Mouse (Mus musculus) hindbrain, embryonic 11.5 days (tissue): ENCODE data around the gene Hspb2. TPM values are rescaled to one million over a fixed set of nuclear protein-coding genes. Genes with fewer than 3 reads are reported as not detected.

Source experiments
- ATAC-seq: fragments of 200-750 bp; cut with Nextera tagmentation; 2 replicates; pipeline ENCODE4 v1.8.0; 2017; ENCODE audit warnings: mild to moderate bottlenecking, moderate TSS enrichment, moderate library complexity; ENCODE audit not compliant: low FRiP score
- DNase-seq: peaks from one replicate; pipeline ENCODE4 v3.0.0-alpha.2; 2015; ENCODE audit warnings: low spot score
- H3K27ac ChIP-seq: fragments of 300-500 bp; sonication (generic); 2 replicates; pipeline ENCODE4 v1.5.1; 2014; ENCODE audit warnings: mild to moderate bottlenecking, low read depth, low read length
- H3K27me3 ChIP-seq: fragments of 300-500 bp; sonication (generic); 2 replicates; pipeline ENCODE4 v1.6.1; 2014; ENCODE audit warnings: mild to moderate bottlenecking, low read length, moderate library complexity, mixed read lengths; ENCODE audit not compliant: control insufficient read depth, insufficient read depth
- H3K36me3 ChIP-seq: fragments of 300-500 bp; sonication (generic); 2 replicates; pipeline ENCODE4 v1.6.1; 2014; ENCODE audit warnings: mild to moderate bottlenecking, low read length, moderate library complexity, mixed read lengths; ENCODE audit not compliant: control insufficient read depth, insufficient read depth
- H3K4me1 ChIP-seq: fragments of 300-500 bp; sonication (generic); replicated peaks from 2 replicates; pipeline ENCODE4 v1.6.1; 2014; ENCODE audit warnings: low read length, mixed read lengths; ENCODE audit not compliant: control insufficient read depth, insufficient read depth
- H3K4me2 ChIP-seq: fragments of 300-500 bp; sonication (generic); replicated peaks from 2 replicates; pipeline ENCODE4 v1.6.1; 2014; ENCODE audit warnings: mild to moderate bottlenecking, low read depth, low read length
- H3K4me3 ChIP-seq: fragments of 300-500 bp; sonication (generic); 2 replicates; pipeline ENCODE4 v1.5.1; 2014; ENCODE audit warnings: low read depth, low read length
- H3K9ac ChIP-seq: fragments of 300-500 bp; sonication (generic); 2 replicates; pipeline ENCODE4 v1.6.1; 2014; ENCODE audit warnings: low read depth, low read length
- H3K9me3 ChIP-seq: fragments of 300-500 bp; sonication (generic); 2 replicates; pipeline ENCODE4 v1.6.1; 2016; ENCODE audit warnings: low read length; ENCODE audit not compliant: control insufficient read depth
- WGBS: fragments of 180-500 bp; shearing (Covaris S2); extraction: QIAGEN DNeasy Blood & Tissue Kit; methylation state at CpG from one replicate; pipeline ENCODE4 v1.1.7; 2014; 5-methylcytosine and 5-hydroxymethylcytosine counted together
- polyA plus RNA-seq: library from polyadenylated mRNA; unstranded; fragments of >200 nt; fragmentation: Nextera tagmentation; extraction: Ambion mirVana; gene quantifications from 2 replicates; pipeline ENCODE4 v1.2.1, GENCODE M21; 2014

Hspb2 gene
- polyA plus RNA-seq = 1.9 and 2.4 TPM in 2 replicates

- Histone ChIP-seq H3K4me1 (no peaks in the 10 kb centered on the region), H3K27me3 (no peaks in the 10 kb centered on the region), H3K9ac (no peak within 1 kb of the TSS), H3K36me3 (no peaks in the 10 kb centered on the region), H3K27ac (no peak within 1 kb of the TSS), H3K9me3 (no peaks in the 10 kb centered on the region), H3K4me3 (no peak within 1 kb of the TSS), H3K4me2 (no peak within 1 kb of the TSS)
- 71% methylated on average over 14 of the region's 14 CpGs for WGBS
- no peak for ATAC-seq
- no peak for DNase-seq
Measured at GRCm38 (mm10) chr9:50752054-50752602, at the start of gene Hspb2. Gene Hspb2 (minus strand): TSS chr9:50752354.

- H3K4me1 ChIP-seq = no peaks in the 10 kb centered on the region
- no peaks in the 10 kb centered on the region for H3K9me3 ChIP-seq
- WGBS = 65% methylated on average over 2 of the region's 2 CpGs
- H3K4me2 ChIP-seq = no peak overlapping the region
- peak; percentile 57 for DNase-seq
- H3K4me3 ChIP-seq = no peak overlapping the region
- H3K36me3 ChIP-seq = no peaks in the 10 kb centered on the region
- H3K27me3 ChIP-seq = no peaks in the 10 kb centered on the region
- H3K9ac ChIP-seq = no peak overlapping the region
- no peak for ATAC-seq
- H3K27ac ChIP-seq = no peak overlapping the region
Measured at GRCm38 (mm10) chr9:50800985-50801384, 48.8 kb upstream of the Hspb2 start.

- Histone ChIP-seq H3K27me3 (no peaks in the 10 kb centered on the region), H3K36me3 (no peaks in the 10 kb centered on the region), H3K9me3 (no peaks in the 10 kb centered on the region), H3K4me1 (no peaks in the 10 kb centered on the region), H3K4me2 (no peak overlapping the region), H3K9ac (no peak overlapping the region), H3K27ac (no peak overlapping the region), H3K4me3 (no peak overlapping the region)
- ATAC-seq (no peak), DNase-seq (no peak)
- WGBS = 91% methylated on average over 5 of the region's 5 CpGs
Measured at GRCm38 (mm10) chr9:50798368-50798767, 46.2 kb upstream of the Hspb2 start.

- WGBS = 96% methylated on average over 7 of the region's 7 CpGs
- no peak for DNase-seq
- Histone ChIP-seq H3K4me2 (no peak overlapping the region), H3K4me3 (no peak overlapping the region), H3K9ac (no peak overlapping the region), H3K36me3 (0 out of 2 replicates have a peak, but pooled peaks cover 1% of the 10 kb centered on the region), H3K4me1 (no peaks in the 10 kb centered on the region), H3K27ac (no peak overlapping the region), H3K27me3 (no peaks in the 10 kb centered on the region), H3K9me3 (no peaks in the 10 kb centered on the region)
- ATAC-seq = no peak
Measured at GRCm38 (mm10) chr9:50797641-50798040, 45.5 kb upstream of the Hspb2 start.

GRCm38 (mm10) chr9:50796776-50797175, 44.6 kb upstream of the Hspb2 start:
- H3K9ac ChIP-seq = no peak overlapping the region
- H3K27ac ChIP-seq = no peak overlapping the region
- no peak overlapping the region for H3K4me2 ChIP-seq
- DNase-seq (no peak), ATAC-seq (no peak)
- H3K27me3 ChIP-seq = no peaks in the 10 kb centered on the region
- H3K4me3 ChIP-seq = no peak overlapping the region
- peaks cover 2% of the 10 kb centered on the region; the same call in 1 of the 2 replicates for H3K36me3 ChIP-seq
- H3K9me3 ChIP-seq = no peaks in the 10 kb centered on the region
- no peaks in the 10 kb centered on the region for H3K4me1 ChIP-seq
- WGBS = 93% methylated on average over 8 of the region's 8 CpGs

GRCm38 (mm10) chr9:50795266-50795665, 43.1 kb upstream of the Hspb2 start:
- Histone ChIP-seq H3K27ac (no peak overlapping the region), H3K4me1 (no peaks in the 10 kb centered on the region), H3K4me2 (no peak overlapping the region), H3K9me3 (no peaks in the 10 kb centered on the region), H3K4me3 (no peak overlapping the region), H3K36me3 (peaks cover 5% of the 10 kb centered on the region; the same call in 1 of the 2 replicates), H3K9ac (no peak overlapping the region), H3K27me3 (no peaks in the 10 kb centered on the region)
- no peak for DNase-seq
- no peak for ATAC-seq
- 92% methylated on average over 3 of the region's 3 CpGs for WGBS

- 80% methylated on average over 2 of the region's 2 CpGs for WGBS
- Histone ChIP-seq H3K4me1 (no peaks in the 10 kb centered on the region), H3K4me2 (no peak overlapping the region), H3K27me3 (no peaks in the 10 kb centered on the region), H3K27ac (no peak overlapping the region), H3K9ac (no peak overlapping the region), H3K36me3 (peaks cover 4% of the 10 kb centered on the region), H3K9me3 (no peaks in the 10 kb centered on the region), H3K4me3 (no peak overlapping the region)
- DNase-seq (peak; percentile 56), ATAC-seq (no peak)
Measured at GRCm38 (mm10) chr9:50782155-50782554, 30.0 kb upstream of the Hspb2 start.

GRCm38 (mm10) chr9:50776162-50776760, 24.1 kb upstream of the Hspb2 start:
- H3K27ac ChIP-seq = no peak overlapping the region
- H3K27me3 ChIP-seq = no peaks in the 10 kb centered on the region
- H3K9ac ChIP-seq = peak overlapping the region; percentile 71
- no peaks in the 10 kb centered on the region for H3K9me3 ChIP-seq
- no peak for DNase-seq
- 78% methylated on average over 11 of the region's 11 CpGs for WGBS
- H3K4me3 ChIP-seq = peak overlapping the region; percentile 70
- ATAC-seq = no peak
- H3K4me1 ChIP-seq = 0 out of 2 replicates have a peak, but pooled peaks cover 2% of the 10 kb centered on the region
- H3K36me3 ChIP-seq = peaks cover under 1% of the 10 kb centered on the region; the same call in 1 of the 2 replicates
- H3K4me2 ChIP-seq = peak overlapping the region; percentile 58

- H3K27me3 ChIP-seq = no peaks in the 10 kb centered on the region
- H3K4me2 ChIP-seq = peak overlapping the region; percentile 58
- no peaks in the 10 kb centered on the region for H3K36me3 ChIP-seq
- peak overlapping the region; percentile 71 for H3K9ac ChIP-seq
- H3K9me3 ChIP-seq = no peaks in the 10 kb centered on the region
- ATAC-seq = peak; percentile 49; the same call in 1 of the 2 replicates
- DNase-seq = peak; percentile 57
- H3K4me1 ChIP-seq = 0 out of 2 replicates have a peak, but pooled peaks cover 2% of the 10 kb centered on the region
- H3K4me3 ChIP-seq = peak overlapping the region; percentile 70
- WGBS = under 1% methylated on average over 29 of the region's 30 CpGs
- no peak overlapping the region; the same call in 1 of the 2 replicates for H3K27ac ChIP-seq
Measured at GRCm38 (mm10) chr9:50775662-50776126, 23.5 kb upstream of the Hspb2 start.
